Comparison of ENCODE assay signal across 23 mouse cellular contexts in genomic region chr4:115906791-115907190, GRCm38 (mm10). TPM values are rescaled to one million over a fixed set of nuclear protein-coding genes. Genes with fewer than 3 reads are reported as not detected.
DNase-seq lines count a peak whose midpoint lies in the region; TF ChIP-seq lines count a peak whose summit lies in the region.
"Had no signal": no experiment of that assay in that cellular context is flagged by ENCODE, and none has a peak within 500 bp of the region (broad histone marks: within the 10 kb centered on the region; RNA-seq: fewer than 3 reads in every experiment).

No protein-coding gene starts in this region.

- TF ChIP-seq POLR2A in liver, adult 2 months (IDR thresholded peaks at IDR 0.05; ENCODE audit: extremely low read depth, insufficient read depth, low read length): no peak

- DNase-seq in liver, adult 2 months (ENCODE audit: extremely low read depth, low read depth, low spot score): peak; percentile 91
- no peak for DNase-seq in liver
- DNase-seq: adrenal gland, adult 2 months; adrenal gland, adult 8-10 months; adrenal gland, postnatal 10 days; adrenal gland, postnatal 14 days; adrenal gland, postnatal 25 days; adrenal gland, postnatal 36 days; B cell, adult 2 months; cerebellum, adult 11 months; cerebellum, adult 11-12 months; cerebellum, adult 18-20 months; cerebellum, adult 2 months had no signal

- no peaks in the 10 kb centered on the region for H3K79me2 ChIP-seq in liver, adult 2 months (ENCODE audit: control insufficient read depth, insufficient read depth, low read length)

- no peak overlapping the region for H3K27ac ChIP-seq in liver, adult 2 months (replicated peaks; ENCODE audit: insufficient read depth, low read depth, low read length)

- peaks cover 9% of the 10 kb centered on the region; the same call in 1 of the 2 replicates for H3K4me1 ChIP-seq in liver, adult 2 months (ENCODE audit: control insufficient read depth, insufficient read depth, low read length)

- TF ChIP-seq CTCF in liver, adult 2 months (IDR thresholded peaks at IDR 0.05; ENCODE audit: low read depth, low read length): no peak

- no peaks in the 10 kb centered on the region for H3K27me3 ChIP-seq in liver, adult 2 months (ENCODE audit: control insufficient read depth, insufficient read depth, low read length)

- no peak overlapping the region for H3K4me3 ChIP-seq in liver, adult 2 months (ENCODE audit: insufficient read depth, low read depth, low read length)

- no peaks in the 10 kb centered on the region for H3K36me3 ChIP-seq in liver, adult 2 months (ENCODE audit: control insufficient read depth, insufficient read depth, low read length)
- H3K36me3 ChIP-seq: G1E had no signal

- no peak overlapping the region for H3K9ac ChIP-seq in liver, adult 2 months (ENCODE audit: low read depth, low read length)

- 31% methylated on average over 3 of the region's 3 CpGs for WGBS in liver, adult 2 months

RNA-seq across cellular contexts. Expression of gene 6430628N08Rik, which starts 16.3 kb away (rescaled TPM):
- total RNA-seq in liver, adult 2 months (2014; rRNA removed): not detected in 2 replicates
- polyA plus RNA-seq in liver, adult 2 months (2012; rRNA removed): not detected in 2 replicates
- total RNA-seq: adrenal gland, adult 18-20 months; adrenal gland, adult 2 months; adrenal gland, adult 8-10 months; adrenal gland, postnatal 10 days; adrenal gland, postnatal 14 days; adrenal gland, postnatal 25 days; adrenal gland, postnatal 36 days; adrenal gland, postnatal 4 days; CH12.LX; ES-E14; G1E; MEL had no signal
- polyA plus RNA-seq: activated CD4-positive, CD25-positive, alpha-beta regulatory T cell, adult 4 months; adrenal gland, adult 2 months; C2C12; CD4-positive, CD25-positive, alpha-beta regulatory T cell, adult 4 months; G1E; Patski had no signal

RNA-seq across cellular contexts. Expression of gene Kncn, which starts 22.6 kb away (rescaled TPM):
- total RNA-seq in liver, adult 2 months (2014; rRNA removed): not detected in 2 replicates
- not detected in 2 replicates for polyA plus RNA-seq in liver, adult 2 months (2012; rRNA removed)
- total RNA-seq: adrenal gland, adult 18-20 months; adrenal gland, adult 2 months; adrenal gland, adult 8-10 months; adrenal gland, postnatal 10 days; adrenal gland, postnatal 14 days; adrenal gland, postnatal 25 days; adrenal gland, postnatal 36 days; adrenal gland, postnatal 4 days; CH12.LX; ES-E14; G1E; MEL had no signal
- polyA plus RNA-seq: activated CD4-positive, CD25-positive, alpha-beta regulatory T cell, adult 4 months; C2C12; CD4-positive, CD25-positive, alpha-beta regulatory T cell, adult 4 months; G1E; Patski had no signal

RNA-seq across cellular contexts. Expression of gene Dmbx1, which starts 32.9 kb away (rescaled TPM):
- total RNA-seq in liver, adult 2 months (2014; rRNA removed): not detected in 2 replicates
- not detected in 2 replicates for polyA plus RNA-seq in liver, adult 2 months (2012; rRNA removed)
- total RNA-seq: adrenal gland, adult 18-20 months; adrenal gland, adult 2 months; adrenal gland, adult 8-10 months; adrenal gland, postnatal 10 days; adrenal gland, postnatal 14 days; adrenal gland, postnatal 25 days; adrenal gland, postnatal 36 days; adrenal gland, postnatal 4 days; CH12.LX had no signal
- polyA plus RNA-seq: activated CD4-positive, CD25-positive, alpha-beta regulatory T cell, adult 4 months; adrenal gland, adult 2 months; CD4-positive, CD25-positive, alpha-beta regulatory T cell, adult 4 months; G1E; Patski had no signal
